8 mouse cellular contexts compared by ENCODE assay signal in the genomic region with DNA sequence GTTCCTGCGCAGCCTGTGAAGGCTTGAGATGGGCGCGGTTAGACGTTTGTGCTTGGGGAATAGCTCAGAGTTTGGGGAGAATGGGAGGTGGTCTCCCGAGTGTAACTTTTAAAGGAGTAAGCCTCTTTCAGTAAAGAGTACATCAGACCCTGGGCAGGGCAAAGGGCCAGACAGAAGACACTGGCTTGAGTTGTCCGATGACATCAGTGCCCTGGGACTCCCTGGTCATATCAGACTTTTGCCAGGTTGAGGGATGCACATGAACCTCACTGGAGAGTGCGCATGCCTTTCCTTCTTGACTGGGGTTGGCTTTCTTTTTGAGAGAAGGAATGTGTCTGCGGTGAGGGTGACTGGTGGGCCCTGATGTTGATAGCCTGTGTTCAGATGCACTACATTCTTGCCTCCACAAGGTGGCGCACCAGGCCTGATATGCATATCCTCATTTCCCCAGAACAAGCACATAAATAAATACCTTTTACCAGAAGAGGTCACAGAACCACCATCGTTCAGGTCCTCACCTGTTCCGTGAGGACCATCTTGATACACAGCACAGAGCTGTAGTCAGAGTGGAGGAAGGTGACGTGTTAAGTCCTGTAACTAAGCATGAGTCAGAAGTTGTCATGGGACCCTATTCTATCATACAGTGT. TPM values are rescaled to one million over a fixed set of nuclear protein-coding genes. Genes with fewer than 3 reads are reported as not detected.
DNase-seq lines count a peak whose midpoint lies in the region; ATAC-seq and TF ChIP-seq lines count a peak whose summit lies in the region.

No protein-coding gene starts in this region.

- DNase-seq in heart, postnatal 10 days: peak; percentile 16 to 41
- DNase-seq in heart, embryonic 10.5 days (ENCODE audit: low spot score): no peak
- DNase-seq in NIH3T3 (ENCODE audit: low read depth): peak; percentile 75
- DNase-seq in heart, postnatal 4 days: peak; percentile 30
- peak; percentile 53 to 57 for DNase-seq in left cerebral cortex, adult 2 months (ENCODE audit: extremely low spot score in 1 of 2, low spot score in 2 of 2)
- peak; percentile 21 for DNase-seq in naive thymus-derived CD4-positive, alpha-beta T cell, adult 2 months (ENCODE audit: low read depth)
- DNase-seq in natural killer cell, adult 2 months (ENCODE audit: low spot score in 2 of 2): no peak

- ATAC-seq in common myeloid progenitor, adult 5-6 weeks (replicated peaks; ENCODE audit: low read depth, poor library complexity, severe bottlenecking): peak; percentile 72; the same call in 1 of the 2 replicates

- intact Hi-C loops in heart, postnatal 10 days (cut with DNase I): loop anchor here (2.0 to 5.0 kb wide), 2 partner anchors 470 to 592 kb away; no protein-coding TSS in a partner anchor
- intact Hi-C loops in left cerebral cortex, adult 2 months (cut with DNase I): loop anchor here (2.0 to 5.0 kb wide), 4 partner anchors 220 to 602 kb away; a partner anchor contains a TSS

- no peaks in the 10 kb centered on the region for H3K4me1 ChIP-seq in heart, embryonic 10.5 days

- H3K27ac ChIP-seq in heart, embryonic 10.5 days: no peak overlapping the region
- peak overlapping the region; percentile 68; the same call in 1 of the 2 replicates for H3K27ac ChIP-seq in left cerebral cortex, adult 2 months

- no peaks in the 10 kb centered on the region for H3K9me3 ChIP-seq in heart, embryonic 10.5 days

- peak; percentile 89 for TF ChIP-seq CTCF in left cerebral cortex, adult 2 months (IDR thresholded peaks at IDR 0.05)

- H3K4me3 ChIP-seq in heart, embryonic 10.5 days: no peak overlapping the region
- H3K4me3 ChIP-seq in left cerebral cortex, adult 2 months: no peak overlapping the region

- no peaks in the 10 kb centered on the region for H3K27me3 ChIP-seq in heart, embryonic 10.5 days (ENCODE audit: insufficient read depth, poor library complexity, severe bottlenecking)

- H3K36me3 ChIP-seq in heart, embryonic 10.5 days: no peaks in the 10 kb centered on the region

- 79% methylated on average over 12 of the region's 12 CpGs for WGBS in heart, embryonic 10.5 days

RNA-seq across cellular contexts. Expression of a gene that starts 30.7 kb away (rescaled TPM):
- total RNA-seq in heart, postnatal 10 days (2021): 1 to 10 TPM; 8.0 to 9.1 TPM
- 23.2 and 35.1 TPM in 2 replicates for polyA plus RNA-seq in heart, embryonic 10.5 days (2016; fragmentation: Nextera tagmentation; extraction: Ambion mirVana)
- total RNA-seq in common myeloid progenitor, adult 5-6 weeks (2017): 11.1 and 12.6 TPM in 2 replicates
- total RNA-seq in heart, postnatal 4 days (2021): 1 to 10 TPM; 6.9 to 8.3 TPM
- total RNA-seq in left cerebral cortex, adult 2 months (2021): 10 to 100 TPM; 35.7 to 44.6 TPM

RNA-seq across cellular contexts. Expression of a gene that starts 54.3 kb away (rescaled TPM):
- 1 to 10 TPM in 1 of 2 experiments, under 1 TPM in 1; 0.55 to 1.5 TPM for total RNA-seq in heart, postnatal 10 days (2021)
- 0.16 and 0.17 TPM in 2 replicates for polyA plus RNA-seq in heart, embryonic 10.5 days (2016; fragmentation: Nextera tagmentation; extraction: Ambion mirVana)
- not detected in 2 replicates for total RNA-seq in common myeloid progenitor, adult 5-6 weeks (2017)
- total RNA-seq in heart, postnatal 4 days (2021): 1 to 10 TPM in 1 of 2 experiments, under 1 TPM in 1; 0.76 to 1.3 TPM
- total RNA-seq in left cerebral cortex, adult 2 months (2021): 1 to 10 TPM in 1 of 2 experiments, under 1 TPM in 1; 0.58 to 1.7 TPM

Comparison
In these comparisons a context has a peak if more than half of its experiments do, and no peak if none do; other contexts are left out.
1. DNase-seq: peak in heart, postnatal 10 days (2 of 2), NIH3T3 (single experiment), heart, postnatal 4 days (single experiment), left cerebral cortex, adult 2 months (2 of 2) and naive thymus-derived CD4-positive, alpha-beta T cell, adult 2 months (single experiment); none in heart, embryonic 10.5 days (single experiment) and natural killer cell, adult 2 months (0 of 2).